Mouse (Mus musculus) left cerebral cortex, adult 6 months (tissue): ENCODE measurements around the gene L3mbtl2. TPM values are rescaled to one million over a fixed set of nuclear protein-coding genes. Genes with fewer than 3 reads are reported as not detected.

Source experiments
- long read RNA-seq, 2 experiments: library from polyadenylated mRNA; unstranded; transcript quantifications; one replicate each; pipeline ENCODE4 v2.0.0; 2019 to 2020
- polyA plus RNA-seq: library from polyadenylated mRNA; unstranded; fragments of <200 nt; fragmentation: Nextera tagmentation; gene quantifications from 2 replicates; pipeline ENCODE4 v1.2.3, GENCODE M21; 2021

L3mbtl2 gene
- 17.6 and 22.8 TPM in 2 replicates for polyA plus RNA-seq
- long read RNA-seq, experiment 1, transcript L3mbtl2-201 (17 exons, 3,487 nt), result major isoform, 140 of 190 reads
- long read RNA-seq, experiment 1, partial matches to known transcripts, result 31 of 190 reads
- long read RNA-seq, experiment 1, other reads (novel, unspliced or antisense), result 15 of 190 reads
- long read RNA-seq, experiment 2, transcript L3mbtl2-201 (17 exons, 3,487 nt), result major isoform, 17 of 49 reads
- long read RNA-seq, experiment 2, partial matches to known transcripts, result 22 of 49 reads
- long read RNA-seq, experiment 2, other reads (novel, unspliced or antisense), result 10 of 49 reads

GRCm38 (mm10) chr15:81663697-81664561 is at the start of gene L3mbtl2:
L3mbtl2 (plus strand) TSS chr15:81663889.

DNA sequence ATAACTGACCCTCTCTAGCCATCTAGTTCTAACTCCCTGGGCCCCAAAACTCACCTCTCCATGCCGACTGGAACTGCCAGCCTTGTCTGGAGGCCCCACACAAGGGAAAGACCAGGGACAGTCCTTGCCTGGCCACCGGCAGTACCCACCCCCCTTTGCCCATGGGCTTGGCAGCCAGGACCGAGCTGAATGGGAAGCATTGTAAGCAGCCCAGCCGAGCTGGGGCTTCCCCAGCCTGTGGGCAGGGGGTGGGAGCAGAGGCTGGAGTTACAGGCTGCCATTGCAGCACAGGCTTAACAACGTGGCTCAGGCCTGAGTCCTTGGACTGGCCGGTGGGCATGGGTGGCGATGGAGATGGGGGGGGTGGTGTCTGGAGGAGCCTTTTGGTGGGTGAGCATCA is 33.5 kb downstream of the L3mbtl2 start, which contains the start of gene Chadl:
Chadl (minus strand) TSS at position 113 of the 400 bp plus-strand sequence.

Other genes starting within 250 kb of the L3mbtl2 start
- gene Rbx1, start 197.6 kb upstream of the L3mbtl2 start, polyA plus RNA-seq, result 349 and 433 TPM in 2 replicates
- 5.9 and 9.0 TPM in 2 replicates for gene Ep300, start 78.5 kb upstream of the L3mbtl2 start, polyA plus RNA-seq
- gene Chadl, start 33.4 kb downstream of the L3mbtl2 start, polyA plus RNA-seq, result 18.5 and 32.8 TPM in 2 replicates
- 63.8 and 79.5 TPM in 2 replicates for gene Zc3h7b, start 81.2 kb downstream of the L3mbtl2 start, polyA plus RNA-seq
- gene Rangap1, start 81.6 kb downstream of the L3mbtl2 start, polyA plus RNA-seq, result 92.9 and 124 TPM in 2 replicates
- 35.3 and 105 TPM in 2 replicates for gene Tef, start 138.5 kb downstream of the L3mbtl2 start, polyA plus RNA-seq
- gene Tob2, start 194.9 kb downstream of the L3mbtl2 start, polyA plus RNA-seq, result 8.2 and 9.3 TPM in 2 replicates
- gene Phf5a, start 208.0 kb downstream of the L3mbtl2 start, polyA plus RNA-seq, result 63.8 and 65.3 TPM in 2 replicates
- gene Aco2, start 208.4 kb downstream of the L3mbtl2 start, polyA plus RNA-seq, result 270 and 354 TPM in 2 replicates